Mouse (Mus musculus) myocyte (in vitro differentiated cells): ENCODE measurements around the gene Plppr5.

Experiments used
- E2F4 ChIP-seq: IDR thresholded peaks from one replicate; pipeline ENCODE4 v1.6.1; 2011; ENCODE audit warnings: mild to moderate bottlenecking, control low read depth, moderate library complexity; ENCODE audit not compliant: insufficient read depth
- MAX ChIP-seq: IDR thresholded peaks from one replicate; pipeline ENCODE4 v1.6.1; 2011; ENCODE audit warnings: low read depth, mild to moderate bottlenecking, control low read depth
- MYOD1 ChIP-seq, 3 experiments: IDR thresholded peaks; one replicate each; pipeline ENCODE4 v1.6.1; 2011; ENCODE audit warnings: control low read depth in 2 of 3, low read depth in 2 of 3, mild to moderate bottlenecking in 2 of 3, moderate library complexity in 1 of 3; ENCODE audit not compliant: insufficient read length in 2 of 3, control insufficient read depth in 1 of 3
- MYOG ChIP-seq, 3 experiments: IDR thresholded peaks; one replicate each; pipeline ENCODE4 v1.6.1; 2011; ENCODE audit warnings: control low read depth in 2 of 3, low read depth in 2 of 3, mild to moderate bottlenecking in 2 of 3; ENCODE audit not compliant: insufficient read length in 2 of 3, control insufficient read depth in 1 of 3, insufficient read depth in 1 of 3
- POLR2A ChIP-seq: IDR thresholded peaks from one replicate; pipeline ENCODE4 v1.6.1; 2011; ENCODE audit warnings: low read depth, mild to moderate bottlenecking, control low read depth, moderate library complexity; ENCODE audit not compliant: insufficient read length
- POLR2AphosphoS2 ChIP-seq: IDR thresholded peaks from one replicate; pipeline ENCODE4 v1.6.1; 2011; ENCODE audit warnings: low read depth, control low read depth; ENCODE audit not compliant: insufficient read length
- REST ChIP-seq: IDR thresholded peaks from one replicate; pipeline ENCODE4 v1.6.1; 2011; ENCODE audit warnings: mild to moderate bottlenecking, control low read depth, moderate library complexity; ENCODE audit not compliant: insufficient read depth, insufficient read length
- TCF12 ChIP-seq: IDR thresholded peaks from one replicate; pipeline ENCODE4 v1.6.1; 2011; ENCODE audit warnings: mild to moderate bottlenecking, control low read depth; ENCODE audit not compliant: poor library complexity, insufficient read depth, severe bottlenecking
- USF1 ChIP-seq: IDR thresholded peaks from one replicate; pipeline ENCODE4 v1.6.1; 2011; ENCODE audit warnings: low read depth, mild to moderate bottlenecking, control low read depth, moderate library complexity

GRCm38 (mm10) chr3:117723390-117723789 is 148.8 kb downstream of the Plppr5 start:
- TF ChIP-seq MYOD1 (IDR thresholded peaks at IDR 0.05; ENCODE audit: control insufficient read depth in 1 of 3, insufficient read length in 2 of 3, low read depth in 2 of 3) (no peak), E2F4 (no peak), POLR2A (no peak), MYOG (IDR thresholded peaks at IDR 0.05; ENCODE audit: control insufficient read depth in 1 of 3, insufficient read depth in 1 of 3, insufficient read length in 2 of 3, low read depth in 2 of 3) (no peak), MAX (no peak), TCF12 (no peak), POLR2AphosphoS2 (no peak), USF1 (no peak), REST (no peak)
